Mouse (Mus musculus) Muller cell, postnatal 12 days (primary cell): ENCODE results near the gene Gorasp1.
A peak's percentile ranks its signal among the peaks of the same experiment; 100 is the strongest.

Experiments
- DNase-seq: peaks from one replicate; pipeline ENCODE4 v3.0.0-alpha.2; 2015; ENCODE audit errors: inconsistent ontology term

Gene Gorasp1

DNA sequence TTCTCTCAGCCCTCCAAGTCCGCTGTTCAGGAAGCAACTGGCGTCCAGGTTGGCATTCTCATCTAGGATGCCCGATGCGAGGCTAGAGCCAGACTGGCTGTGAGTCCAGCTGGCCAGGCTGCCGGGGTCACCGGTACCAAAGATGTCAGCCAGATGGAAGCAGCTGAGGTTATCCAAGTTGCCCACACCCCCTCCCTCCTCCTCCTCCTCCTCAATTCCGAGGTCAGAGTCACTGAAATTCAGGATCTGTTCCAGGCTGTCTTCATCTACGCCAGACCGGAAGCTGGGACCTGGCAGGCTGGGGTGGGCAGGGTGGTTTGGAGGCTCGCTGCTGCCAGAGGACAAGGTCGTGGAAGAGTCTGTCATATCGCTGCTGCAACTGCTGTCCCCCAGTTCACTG lies 35.2 kb upstream of the Gorasp1 start:
- DNase-seq: peak; percentile 35

DNA sequence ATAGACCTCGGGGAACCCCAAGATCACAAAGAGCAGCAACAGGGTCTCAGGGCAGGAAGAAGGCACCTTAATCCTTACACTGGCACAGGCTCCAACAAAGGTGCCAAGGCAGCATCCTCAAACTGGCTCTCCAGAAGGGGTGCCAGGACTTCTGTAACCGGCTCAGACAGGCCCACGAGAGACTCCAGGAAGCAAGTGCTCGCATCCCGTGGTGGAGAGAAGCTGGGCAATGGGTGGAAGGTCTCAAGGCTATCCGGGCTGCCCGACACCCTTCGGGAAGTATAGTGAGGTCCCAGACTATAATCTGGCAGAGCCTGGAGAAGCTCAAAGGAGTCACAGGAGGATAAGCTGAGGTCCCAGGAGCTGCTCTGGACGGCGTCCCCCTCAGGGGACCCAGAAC lies 34.8 kb upstream of the Gorasp1 start:
- DNase-seq: no peak

DNA sequence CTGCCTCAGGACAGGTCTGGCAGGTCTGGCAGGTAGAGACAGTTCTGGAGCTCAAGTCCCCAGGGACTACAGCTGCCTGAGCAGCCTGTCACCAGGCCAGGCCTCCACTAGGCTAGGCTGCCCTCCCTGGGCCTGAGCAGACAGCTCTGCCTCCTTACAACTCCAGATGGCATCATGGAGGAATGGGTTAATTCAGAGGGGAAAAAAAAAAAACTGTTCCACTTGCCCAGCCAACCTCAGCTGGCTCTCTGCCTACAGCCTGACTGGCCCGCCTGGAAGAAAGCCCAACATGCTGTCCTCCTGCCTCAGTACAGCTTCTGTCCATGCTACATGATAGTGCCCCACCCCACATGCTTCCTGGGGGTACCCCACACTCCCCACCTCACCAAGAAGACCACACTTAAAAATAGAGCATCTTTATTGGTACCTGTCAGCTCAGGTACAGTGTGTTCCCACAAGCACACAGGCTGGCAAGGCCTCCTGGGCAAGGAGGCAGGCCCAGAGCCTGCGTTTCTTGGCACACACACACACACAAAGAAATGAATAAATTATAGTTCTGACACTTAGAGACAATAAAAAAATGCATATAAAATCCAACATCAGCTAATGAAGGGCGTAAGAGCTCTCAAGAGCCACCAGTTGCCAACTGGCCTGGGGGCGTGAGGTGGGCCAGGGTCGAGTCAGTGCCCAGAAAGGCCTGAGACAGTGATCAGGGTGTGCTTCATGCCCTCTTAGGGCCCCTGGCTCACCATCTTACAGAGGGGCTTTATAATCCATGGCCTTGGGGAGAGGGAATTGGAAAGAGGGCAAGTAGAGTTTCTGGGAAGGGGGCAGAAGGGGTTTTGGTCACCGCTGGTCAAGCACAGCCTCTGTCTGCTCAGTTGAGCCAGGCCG lies 33.6 kb upstream of the Gorasp1 start:
- DNase-seq: peak; percentile 78

DNA sequence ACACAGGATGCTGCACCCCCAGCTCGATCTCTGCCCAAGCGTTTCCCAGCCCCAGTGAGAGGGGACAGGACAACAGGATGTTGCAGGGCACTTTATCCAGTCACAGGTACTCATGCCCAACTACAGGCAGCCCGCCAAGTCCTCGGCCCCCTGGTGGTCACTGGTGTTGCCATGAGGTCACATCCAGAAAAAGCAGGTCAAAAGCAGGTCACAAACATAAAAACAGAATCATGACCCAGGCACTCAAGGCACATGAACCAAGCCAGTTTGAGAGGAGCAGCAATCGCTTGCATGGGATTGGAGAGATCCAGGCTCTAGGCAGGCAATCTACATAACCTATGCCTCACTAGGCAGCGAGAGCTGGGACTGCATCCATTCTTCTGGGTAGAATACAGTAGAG lies 32.9 kb upstream of the Gorasp1 start:
- peak; percentile 81 for DNase-seq

DNA sequence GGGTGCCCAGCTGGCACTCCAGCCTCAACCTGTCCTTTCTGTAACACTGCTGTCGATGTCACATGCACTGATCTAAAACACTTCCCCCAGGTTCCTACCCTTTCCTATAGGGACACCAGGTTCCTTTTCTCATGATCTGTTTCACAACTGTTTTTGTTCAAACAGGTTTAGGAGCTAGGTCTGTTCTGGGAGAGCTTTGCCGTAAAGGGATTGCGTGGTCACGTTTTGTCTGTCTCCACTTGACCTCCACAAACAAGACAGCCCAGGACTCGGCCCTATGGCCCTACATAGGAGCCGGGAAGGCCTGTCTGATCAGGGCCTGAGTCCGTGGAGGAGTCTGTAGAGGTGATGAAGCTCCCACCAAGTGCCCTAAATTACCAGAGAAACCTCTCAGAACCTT lies 32.4 kb upstream of the Gorasp1 start:
- DNase-seq: no peak

DNA sequence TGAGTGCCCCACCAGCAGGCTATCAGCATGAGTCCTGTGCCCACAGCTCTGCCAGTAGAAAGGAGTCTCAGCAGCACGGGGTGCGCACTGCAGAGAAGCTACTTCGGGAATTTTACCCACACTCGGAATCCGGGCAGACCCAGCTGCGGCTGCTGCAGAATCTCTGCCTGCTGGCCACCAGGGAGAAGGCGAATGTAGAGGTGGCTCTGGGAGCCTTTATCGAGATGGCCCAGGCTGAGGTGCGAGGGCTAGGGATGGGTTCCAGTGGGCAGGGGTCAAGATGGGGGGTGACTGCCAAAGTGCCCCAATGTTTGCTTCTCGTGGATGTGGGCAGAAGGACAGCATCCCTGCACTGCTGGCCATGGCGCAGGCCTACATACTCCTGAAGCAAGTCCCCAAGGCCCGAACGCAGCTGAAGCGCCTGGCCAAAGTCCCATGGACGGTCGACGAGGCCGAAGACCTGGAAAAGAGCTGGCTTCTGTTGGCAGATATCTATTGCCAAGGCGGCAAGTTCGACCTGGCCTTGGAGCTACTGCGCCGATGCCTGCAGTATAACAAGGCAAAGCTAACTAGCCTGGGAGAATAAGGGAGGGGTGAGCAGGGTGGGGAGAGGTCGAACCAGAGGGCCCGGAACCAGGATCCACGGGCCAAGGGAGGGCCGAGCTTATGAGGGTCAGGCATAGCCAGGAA lies 29.0 kb upstream of the Gorasp1 start:
- DNase-seq: no peak

DNA sequence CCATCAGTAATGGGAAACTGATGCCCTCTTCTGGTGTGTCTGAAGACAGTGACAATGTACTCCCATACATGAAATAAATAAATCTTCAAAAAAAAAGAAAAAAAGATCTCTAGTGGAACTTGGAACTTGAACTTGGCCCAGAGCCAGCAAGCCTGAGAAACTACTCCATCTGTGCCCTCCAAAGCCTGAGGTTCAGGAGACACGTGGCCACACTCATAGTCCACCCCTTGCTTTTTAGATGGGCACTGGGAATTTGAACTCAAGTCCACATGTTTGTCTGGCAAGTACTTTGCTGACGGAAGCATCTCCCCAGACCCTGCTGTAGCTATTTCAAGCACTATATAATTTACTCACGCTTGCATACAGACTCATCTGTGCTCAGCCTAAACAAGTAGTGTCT lies 27.8 kb upstream of the Gorasp1 start:
- no peak for DNase-seq

DNA sequence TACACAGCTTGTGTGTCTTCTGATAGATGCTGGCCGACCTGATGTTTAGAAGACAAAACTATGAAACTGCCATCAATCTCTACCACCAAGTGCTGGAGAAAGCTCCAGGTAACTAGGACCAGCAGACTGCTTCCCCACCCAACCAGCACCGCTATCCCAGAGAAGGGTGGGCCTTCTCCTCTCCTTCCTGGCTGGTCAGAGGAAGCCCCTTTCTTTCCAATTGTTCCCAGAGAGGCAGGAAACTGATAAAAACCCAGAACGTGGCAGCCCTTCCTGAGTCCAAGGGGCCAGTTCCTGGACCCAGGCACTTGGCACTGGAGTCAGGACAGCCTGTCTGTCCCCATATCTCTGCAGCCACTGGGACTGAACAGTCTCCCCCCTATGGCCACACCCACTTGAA lies 26.8 kb upstream of the Gorasp1 start:
- no peak for DNase-seq

DNA sequence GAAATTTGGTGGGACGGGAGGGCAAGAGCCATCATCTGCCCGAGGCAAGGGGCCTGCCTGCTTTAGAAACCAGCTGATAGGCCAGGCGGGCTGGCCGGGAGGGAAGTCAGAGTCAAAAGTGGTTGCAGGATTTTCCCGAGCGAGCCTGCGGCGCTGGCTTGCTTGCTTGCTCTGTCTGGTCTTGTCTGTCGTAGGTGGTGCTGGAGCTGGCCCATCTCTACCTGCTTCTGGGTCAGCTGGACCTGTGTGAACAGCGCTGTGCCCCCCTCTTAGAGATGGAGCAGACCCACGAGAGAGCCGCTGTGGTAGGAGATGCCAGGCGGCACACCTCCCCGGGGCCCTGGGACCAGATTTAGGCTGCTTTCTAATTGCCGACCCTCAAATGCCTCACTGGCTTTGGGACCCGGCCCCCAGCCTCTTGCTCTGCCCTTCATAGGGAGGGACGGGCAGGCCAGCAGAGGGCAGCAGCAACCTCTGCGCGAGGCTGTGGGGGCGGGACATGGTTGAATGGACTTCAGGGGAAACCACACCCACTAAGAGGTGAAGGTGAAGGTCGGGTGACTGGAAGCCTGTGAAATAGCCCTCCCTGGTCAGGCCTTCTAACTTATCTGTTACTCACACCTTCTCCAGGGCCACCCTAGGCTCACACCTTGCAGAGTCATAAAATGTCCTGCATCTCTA lies 25.8 kb upstream of the Gorasp1 start:
- DNase-seq: peak; percentile 72

DNA sequence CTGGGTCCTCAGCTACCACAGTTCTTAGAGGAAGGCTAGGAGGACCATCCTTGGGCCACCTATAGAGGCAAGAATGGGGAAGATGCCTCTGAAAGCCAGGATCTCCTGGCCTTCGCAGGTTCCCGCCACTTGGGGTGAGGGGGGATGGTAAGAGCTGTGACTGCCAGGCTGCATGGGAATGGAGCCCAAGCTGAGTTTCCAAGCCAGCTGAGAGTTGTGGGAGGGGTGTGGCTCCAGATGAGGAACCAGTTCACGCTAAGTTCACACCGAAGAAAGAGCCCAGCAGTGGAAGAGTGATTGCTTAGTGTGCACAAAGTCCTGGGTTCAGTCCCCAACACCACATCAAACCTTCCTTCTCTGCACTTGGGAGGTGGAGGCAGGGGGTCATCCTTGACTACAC lies 24.9 kb upstream of the Gorasp1 start:
- no peak for DNase-seq

DNA sequence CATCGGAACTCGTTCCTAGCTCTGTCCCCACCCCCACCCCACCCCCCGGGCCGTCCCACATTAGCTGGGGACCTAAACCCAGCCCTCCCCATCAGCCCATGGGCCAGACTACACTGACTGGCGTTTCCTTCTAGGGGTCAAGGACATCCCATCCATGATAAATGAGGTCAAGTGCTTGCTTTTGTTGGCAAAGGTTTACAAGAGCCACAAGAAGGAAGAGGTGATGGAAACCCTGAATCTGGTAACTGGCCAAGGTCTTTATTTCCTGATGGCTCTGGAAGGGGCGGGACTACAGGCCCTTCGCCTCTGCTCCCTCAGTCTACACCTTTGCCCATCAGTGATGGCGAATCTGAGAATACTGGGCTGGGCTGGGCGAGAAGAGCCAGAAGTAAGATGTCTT lies 21.5 kb upstream of the Gorasp1 start:
- no peak for DNase-seq

DNA sequence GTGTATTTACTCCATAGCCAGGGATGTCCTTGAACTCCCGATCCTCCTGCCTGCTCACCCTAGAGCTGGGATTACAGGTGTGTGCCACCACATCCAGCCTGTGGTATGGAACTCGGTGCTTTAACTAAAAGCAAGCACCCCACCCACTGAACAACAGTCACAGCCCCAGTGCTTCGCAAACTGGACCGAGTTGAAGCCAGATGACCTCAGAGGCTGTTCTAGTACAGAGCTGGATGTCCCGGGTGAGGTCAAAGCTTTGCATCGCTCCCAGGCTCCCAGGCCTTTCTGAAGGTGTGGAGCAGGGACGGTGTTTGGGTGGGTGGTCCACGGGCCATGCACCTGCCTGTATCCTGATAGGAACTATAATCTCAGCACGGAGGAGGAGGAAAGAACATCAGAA lies 14.0 kb upstream of the Gorasp1 start:
- no peak for DNase-seq

DNA sequence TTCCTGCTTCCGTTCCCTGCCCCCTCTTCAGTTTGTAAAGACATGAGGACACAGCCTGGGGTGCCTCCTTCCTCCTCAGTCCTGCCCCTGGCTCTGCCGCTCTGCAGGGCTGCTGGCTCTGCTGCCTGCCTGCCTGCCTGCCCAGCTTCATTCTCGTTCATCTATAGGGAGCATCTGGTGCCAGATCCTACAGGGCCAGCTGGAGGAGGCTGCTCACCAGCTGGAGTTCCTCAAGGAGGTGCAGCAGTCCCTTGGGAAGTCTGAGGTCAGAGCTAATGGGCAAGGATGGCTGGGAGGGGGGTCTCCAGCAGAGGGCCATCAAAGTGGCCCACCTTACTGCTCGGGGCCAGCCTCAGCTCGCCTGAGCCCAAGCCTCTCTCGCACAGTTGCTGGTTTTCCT lies 13.1 kb upstream of the Gorasp1 start:
- DNase-seq: no peak

DNA sequence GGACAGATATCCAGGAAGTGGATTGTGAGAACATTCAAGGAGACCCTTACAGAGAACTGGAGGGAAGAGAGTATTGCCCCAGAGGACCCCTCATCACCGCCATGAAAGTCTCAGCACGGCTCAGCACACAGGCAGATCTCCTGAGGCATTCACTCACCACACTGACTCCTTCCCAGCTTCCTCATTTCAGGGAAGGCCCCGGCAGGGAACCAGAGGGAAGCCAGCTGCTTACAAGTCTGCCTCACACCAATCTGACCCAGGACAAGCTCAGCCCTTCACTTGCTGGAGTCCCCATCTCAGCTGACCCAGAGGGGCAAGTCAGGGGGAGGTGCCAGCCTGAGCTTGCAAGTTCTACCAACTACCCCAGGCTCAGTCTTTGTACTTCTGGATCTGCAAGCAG lies 11.4 kb upstream of the Gorasp1 start:
- DNase-seq: no peak

DNA sequence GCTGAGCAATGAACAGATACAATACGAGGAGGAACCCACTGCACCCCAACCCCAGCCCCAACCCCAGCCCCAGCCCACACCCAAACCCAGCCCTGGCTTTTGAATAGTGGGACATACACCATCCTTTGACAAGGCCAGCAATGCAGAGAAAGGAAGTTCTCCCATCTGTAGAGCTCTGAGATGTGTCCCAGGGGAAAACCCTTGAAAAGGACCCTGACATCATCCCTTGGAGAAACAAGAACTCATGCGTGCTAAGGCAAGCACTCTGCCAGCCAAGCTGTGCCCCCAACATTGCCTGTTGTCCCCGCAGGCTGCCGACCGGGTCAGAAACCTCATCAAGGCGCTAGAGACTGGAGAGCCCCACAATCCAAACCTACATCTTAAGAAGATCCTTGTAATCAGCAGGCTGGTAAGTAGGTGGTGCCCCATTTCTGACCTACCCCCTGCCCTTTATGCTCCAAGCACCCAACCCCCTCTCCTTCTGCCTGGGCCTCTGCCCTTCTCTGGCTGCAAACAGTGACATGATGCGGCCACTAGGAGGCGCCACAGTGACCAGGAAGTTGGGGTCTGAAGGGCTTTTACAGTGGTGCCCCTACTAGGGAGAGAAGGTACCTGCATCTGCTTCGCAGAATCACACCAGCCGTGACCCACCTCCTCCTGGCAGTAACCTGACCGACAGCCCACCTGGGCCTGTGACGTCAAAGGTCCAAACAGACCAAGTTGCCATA lies 8.0 kb upstream of the Gorasp1 start:
- DNase-seq: no peak

DNA sequence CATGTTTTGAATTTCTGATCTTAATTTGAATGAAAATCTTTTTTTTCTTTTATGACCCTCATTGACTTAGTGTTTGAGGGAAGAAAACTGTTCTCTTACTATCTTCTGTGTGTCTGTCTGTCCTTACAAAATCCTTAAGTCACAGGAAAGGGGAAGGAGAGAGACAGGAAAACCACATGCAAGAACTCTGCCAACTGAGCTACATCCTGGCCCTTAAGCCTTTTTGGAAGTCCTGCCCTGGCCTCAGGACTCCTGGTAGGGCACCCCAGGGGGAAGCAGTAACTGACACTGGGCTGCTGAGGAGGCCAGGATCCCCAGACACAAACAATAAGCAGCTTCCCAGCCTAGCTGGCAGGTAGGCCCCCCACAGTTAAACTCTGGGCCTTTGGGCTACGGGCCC lies 6.0 kb upstream of the Gorasp1 start:
- no peak for DNase-seq

DNA sequence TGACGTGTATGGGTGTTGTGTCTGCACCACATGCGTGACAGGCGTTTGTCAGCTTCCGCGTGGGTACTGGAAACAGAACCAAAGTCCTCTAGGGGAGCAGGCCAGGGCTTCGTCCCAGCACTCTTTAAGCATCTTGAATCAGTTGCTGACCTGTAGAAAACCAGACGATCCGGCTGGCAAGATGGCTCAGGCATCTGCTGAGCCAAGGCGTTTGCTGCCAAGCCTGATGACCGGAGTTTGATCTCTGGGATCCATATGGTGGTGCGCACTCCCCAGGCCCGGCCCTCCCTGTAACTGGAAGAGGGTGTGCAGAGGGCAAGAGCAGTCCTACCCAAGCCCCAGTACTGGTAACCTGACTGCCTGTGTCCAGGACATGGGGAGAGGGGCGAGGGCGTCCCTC lies 4.5 kb upstream of the Gorasp1 start:
- no peak for DNase-seq

DNA sequence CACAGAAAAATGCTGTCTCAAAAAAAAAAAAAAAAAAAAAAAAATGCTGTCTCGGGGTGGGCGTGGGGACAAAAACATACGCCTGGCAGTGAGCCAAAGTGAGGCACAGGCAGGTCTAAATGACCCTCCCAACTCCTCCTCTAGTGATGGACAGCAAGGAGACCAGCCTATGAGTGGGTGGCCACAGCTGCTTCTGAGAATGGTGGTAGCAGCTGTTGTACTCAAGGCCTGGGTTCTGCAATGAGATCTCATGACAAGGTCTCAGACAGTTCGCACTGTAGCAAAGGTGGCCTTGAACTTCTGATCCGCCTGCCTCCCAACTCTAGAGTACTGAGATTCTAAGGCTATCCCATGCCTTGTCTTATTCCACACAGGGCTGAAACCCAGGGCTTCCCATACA lies 4.0 kb upstream of the Gorasp1 start:
- no peak for DNase-seq

DNA sequence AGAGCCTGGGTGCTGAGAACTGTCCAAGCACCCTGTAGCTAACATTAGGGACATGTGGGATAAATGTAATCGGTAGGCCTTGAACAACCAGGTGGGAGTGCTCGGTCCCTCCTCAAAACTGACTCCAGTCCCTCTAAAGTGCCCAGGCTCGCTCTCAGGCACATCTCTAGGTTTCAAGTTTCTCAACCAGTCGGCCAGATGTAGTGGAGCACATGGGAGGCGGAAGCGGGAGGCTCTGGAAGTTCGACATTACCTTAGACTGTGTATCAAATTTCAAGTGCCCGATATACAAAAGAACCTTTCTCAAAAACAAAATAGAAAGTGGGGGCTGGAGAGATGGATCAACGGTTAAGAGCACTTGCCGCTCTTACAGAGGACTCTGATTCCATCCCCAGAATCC lies 2.3 kb upstream of the Gorasp1 start:
- no peak for DNase-seq

DNA sequence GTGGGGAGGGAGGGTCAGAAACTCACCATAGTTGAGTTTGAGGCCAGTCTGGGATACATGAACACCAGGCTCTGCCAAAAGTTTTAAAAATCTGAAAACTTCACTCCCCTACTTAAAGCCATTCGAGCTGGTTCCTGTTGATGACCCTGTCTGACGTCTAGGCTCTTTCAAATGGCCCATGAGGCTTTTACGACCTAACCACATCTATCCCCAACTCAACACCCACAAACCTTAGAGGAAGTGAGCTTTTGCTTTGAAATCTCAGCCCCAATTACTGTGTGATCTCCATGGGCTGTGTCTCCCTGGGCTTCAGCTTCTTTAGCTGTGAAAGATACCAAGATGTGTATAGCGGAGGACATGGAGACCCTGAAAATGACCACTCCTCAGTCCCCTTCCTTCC lies 1.1 kb upstream of the Gorasp1 start:
- DNase-seq: no peak

DNA sequence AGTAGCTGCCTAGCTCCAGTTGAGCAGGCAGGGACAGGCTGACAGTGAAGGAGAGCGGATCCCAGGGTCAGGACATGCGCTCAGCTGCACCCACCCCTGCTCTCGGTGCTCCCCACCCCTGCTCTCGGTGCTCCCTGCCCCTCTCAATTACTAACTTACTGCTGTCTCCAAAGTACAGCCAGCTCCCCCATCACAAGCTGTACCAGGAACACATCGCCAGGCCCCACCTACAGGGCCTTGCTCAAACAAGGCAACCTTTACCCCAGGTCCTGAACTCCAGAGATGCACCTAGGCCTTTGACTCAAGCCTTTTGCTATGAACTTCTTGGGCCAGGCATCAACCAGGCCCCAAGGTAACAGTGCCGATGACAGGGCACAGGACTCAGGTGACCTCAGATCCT lies 3.7 kb downstream of the Gorasp1 start:
- DNase-seq: no peak

DNA sequence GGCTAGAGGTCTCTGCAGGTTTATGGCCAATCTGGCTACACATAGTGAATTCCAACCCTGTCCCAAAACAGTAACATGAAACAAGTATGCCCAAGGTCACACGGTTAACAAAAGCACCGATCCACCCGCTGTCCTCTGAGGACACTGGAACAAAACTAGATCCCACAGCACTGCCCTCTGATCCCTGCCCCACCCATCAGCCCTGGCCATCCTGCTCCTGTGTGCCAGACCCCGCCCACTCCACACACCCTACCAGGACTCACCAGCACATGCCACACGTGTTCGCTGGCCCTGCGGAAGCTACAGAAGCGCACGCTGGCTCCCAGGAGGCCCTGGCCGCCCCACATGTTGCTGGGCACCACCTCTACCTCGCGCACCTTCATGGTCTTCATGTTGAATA lies 5.0 kb downstream of the Gorasp1 start:
- DNase-seq: no peak
